Mouse (Mus musculus): ENCODE results near the gene Lpcat4. TPM values are rescaled to one million over a fixed set of nuclear protein-coding genes. Genes with fewer than 3 reads are reported as not detected.
A peak's percentile ranks its signal among the peaks of the same experiment; 100 is the strongest.
"Not testable (repeated sequence)": the region's sequence is repeated elsewhere in the genome, so short reads cannot be mapped to it uniquely, and the experiment has no call there.

Lpcat4 gene
- polyA plus RNA-seq, 1 experiment from 2014 or later: 24.3 TPM

GRCm38 (mm10) chr2:112285031-112285390 lies 45.7 kb downstream of the Lpcat4 start:
- Histone ChIP-seq H3K27ac (ENCODE audit: low read depth, low read length) (no peak overlapping the region), H3K4me1 (ENCODE audit: control insufficient read depth, insufficient read depth, low read length) (no peaks in the 10 kb centered on the region), H3K9me3 (ENCODE audit: control insufficient read depth, low read length) (no peaks in the 10 kb centered on the region), H3K4me3 (ENCODE audit: low read length) (peak overlapping the region; percentile 50), H3K27me3 (ENCODE audit: control insufficient read depth, insufficient read depth, low read length) (no peaks in the 10 kb centered on the region), H3K36me3 (ENCODE audit: control insufficient read depth, insufficient read depth, low read length) (no peaks in the 10 kb centered on the region), H3K4me2 (replicated peaks; ENCODE audit: low read depth, low read length) (peak overlapping the region; percentile 76), H3K9ac (ENCODE audit: low read depth, low read length) (peak overlapping the region; percentile 63; the same call in 1 of the 2 replicates)
- no peak for ATAC-seq (ENCODE audit: low FRiP score, low TSS enrichment)
- 56% methylated on average over 6 of the region's 6 CpGs for WGBS

- not testable (repeated sequence) for H3K4me3 ChIP-seq (ENCODE audit: low read length); H3K4me1 ChIP-seq (ENCODE audit: control insufficient read depth, insufficient read depth, low read length); H3K9me3 ChIP-seq (ENCODE audit: control insufficient read depth, low read length); H3K27me3 ChIP-seq (ENCODE audit: control insufficient read depth, insufficient read depth, low read length); ATAC-seq (ENCODE audit: low FRiP score, low TSS enrichment); H3K4me2 ChIP-seq (replicated peaks; ENCODE audit: low read depth, low read length); H3K9ac ChIP-seq (ENCODE audit: low read depth, low read length); H3K27ac ChIP-seq (ENCODE audit: low read depth, low read length); H3K36me3 ChIP-seq (ENCODE audit: control insufficient read depth, insufficient read depth, low read length)
- 100% methylated on average over 1 of the region's 1 CpGs for WGBS
Observed at GRCm38 (mm10) chr2:112286062-112286461, 46.8 kb downstream of the Lpcat4 start.

GRCm38 (mm10) chr2:112287059-112287458 lies 47.8 kb downstream of the Lpcat4 start:
- WGBS: 74% methylated on average over 4 of the region's 4 CpGs
- no peaks in the 10 kb centered on the region for H3K4me1 ChIP-seq (ENCODE audit: control insufficient read depth, insufficient read depth, low read length)
- H3K4me2 ChIP-seq (replicated peaks; ENCODE audit: low read depth, low read length): no peak overlapping the region
- no peak overlapping the region for H3K27ac ChIP-seq (ENCODE audit: low read depth, low read length)
- H3K9ac ChIP-seq (ENCODE audit: low read depth, low read length): no peak overlapping the region
- ATAC-seq (ENCODE audit: low FRiP score, low TSS enrichment): no peak
- H3K9me3 ChIP-seq (ENCODE audit: control insufficient read depth, low read length): no peaks in the 10 kb centered on the region
- no peaks in the 10 kb centered on the region for H3K27me3 ChIP-seq (ENCODE audit: control insufficient read depth, insufficient read depth, low read length)
- H3K36me3 ChIP-seq (ENCODE audit: control insufficient read depth, insufficient read depth, low read length): no peaks in the 10 kb centered on the region
- no peak overlapping the region for H3K4me3 ChIP-seq (ENCODE audit: low read length)

- H3K9ac ChIP-seq (ENCODE audit: low read depth, low read length): no peak overlapping the region
- H3K27ac ChIP-seq (ENCODE audit: low read depth, low read length): no peak overlapping the region
- H3K36me3 ChIP-seq (ENCODE audit: control insufficient read depth, insufficient read depth, low read length): no peaks in the 10 kb centered on the region
- H3K4me2 ChIP-seq (replicated peaks; ENCODE audit: low read depth, low read length): no peak overlapping the region
- WGBS: 87% methylated on average over 3 of the region's 3 CpGs
- no peak for ATAC-seq (ENCODE audit: low FRiP score, low TSS enrichment)
- H3K4me1 ChIP-seq (ENCODE audit: control insufficient read depth, insufficient read depth, low read length): no peaks in the 10 kb centered on the region
- no peak overlapping the region for H3K4me3 ChIP-seq (ENCODE audit: low read length)
- no peaks in the 10 kb centered on the region for H3K27me3 ChIP-seq (ENCODE audit: control insufficient read depth, insufficient read depth, low read length)
- H3K9me3 ChIP-seq (ENCODE audit: control insufficient read depth, low read length): no peaks in the 10 kb centered on the region
Observed at GRCm38 (mm10) chr2:112289507-112289906, 50.2 kb downstream of the Lpcat4 start.

- Histone ChIP-seq H3K9ac (ENCODE audit: low read depth, low read length) (no peak overlapping the region), H3K4me2 (replicated peaks; ENCODE audit: low read depth, low read length) (no peak overlapping the region), H3K27me3 (ENCODE audit: control insufficient read depth, insufficient read depth, low read length) (no peaks in the 10 kb centered on the region), H3K36me3 (ENCODE audit: control insufficient read depth, insufficient read depth, low read length) (no peaks in the 10 kb centered on the region), H3K4me3 (ENCODE audit: low read length) (no peak overlapping the region), H3K27ac (ENCODE audit: low read depth, low read length) (no peak overlapping the region), H3K4me1 (ENCODE audit: control insufficient read depth, insufficient read depth, low read length) (no peaks in the 10 kb centered on the region), H3K9me3 (ENCODE audit: control insufficient read depth, low read length) (no peaks in the 10 kb centered on the region)
- ATAC-seq (ENCODE audit: low FRiP score, low TSS enrichment): no peak
- WGBS: 91% methylated on average over 2 of the region's 2 CpGs
Observed at GRCm38 (mm10) chr2:112292823-112293222, 53.6 kb downstream of the Lpcat4 start.

GRCm38 (mm10) chr2:112296211-112296610 lies 56.9 kb downstream of the Lpcat4 start:
- no peak overlapping the region for H3K4me3 ChIP-seq (ENCODE audit: low read length)
- H3K9ac ChIP-seq (ENCODE audit: low read depth, low read length): no peak overlapping the region
- H3K27me3 ChIP-seq (ENCODE audit: control insufficient read depth, insufficient read depth, low read length): no peaks in the 10 kb centered on the region
- no peaks in the 10 kb centered on the region for H3K36me3 ChIP-seq (ENCODE audit: control insufficient read depth, insufficient read depth, low read length)
- WGBS: 80% methylated on average over 3 of the region's 3 CpGs
- no peaks in the 10 kb centered on the region for H3K9me3 ChIP-seq (ENCODE audit: control insufficient read depth, low read length)
- H3K27ac ChIP-seq (ENCODE audit: low read depth, low read length): no peak overlapping the region
- no peak overlapping the region for H3K4me2 ChIP-seq (replicated peaks; ENCODE audit: low read depth, low read length)
- no peak for ATAC-seq (ENCODE audit: low FRiP score, low TSS enrichment)
- H3K4me1 ChIP-seq (ENCODE audit: control insufficient read depth, insufficient read depth, low read length): no peaks in the 10 kb centered on the region

Other genes with a start within 250 kb of the Lpcat4 start
- not detected in 2 replicates for gene Olfr1309, start 249.2 kb upstream of the Lpcat4 start, polyA plus RNA-seq (2014; fragmentation: Nextera tagmentation; extraction: Ambion mirVana)
- not detected in 2 replicates for gene Olfr1310, start 226.8 kb upstream of the Lpcat4 start, polyA plus RNA-seq (2014; fragmentation: Nextera tagmentation; extraction: Ambion mirVana)
- gene Olfr1311, start 215.1 kb upstream of the Lpcat4 start, polyA plus RNA-seq (2014; fragmentation: Nextera tagmentation; extraction: Ambion mirVana): not detected in 2 replicates
- not detected in 2 replicates for gene Olfr1312, start 189.2 kb upstream of the Lpcat4 start, polyA plus RNA-seq (2014; fragmentation: Nextera tagmentation; extraction: Ambion mirVana)
- gene Olfr1313, start 161.6 kb upstream of the Lpcat4 start, polyA plus RNA-seq (2014; fragmentation: Nextera tagmentation; extraction: Ambion mirVana): not detected in 2 replicates
- not detected in 2 replicates for gene Olfr1314, start 142.7 kb upstream of the Lpcat4 start, polyA plus RNA-seq (2014; fragmentation: Nextera tagmentation; extraction: Ambion mirVana)
- gene Olfr1315-ps1, start 124.0 kb upstream of the Lpcat4 start, polyA plus RNA-seq (2014; fragmentation: Nextera tagmentation; extraction: Ambion mirVana): not detected in 2 replicates
- gene Olfr1316, start 104.5 kb upstream of the Lpcat4 start, polyA plus RNA-seq (2014; fragmentation: Nextera tagmentation; extraction: Ambion mirVana): not detected in 2 replicates
- not detected in 2 replicates for gene Olfr1317, start 99.1 kb upstream of the Lpcat4 start, polyA plus RNA-seq (2014; fragmentation: Nextera tagmentation; extraction: Ambion mirVana)
- gene Olfr1318, start 85.3 kb upstream of the Lpcat4 start, polyA plus RNA-seq (2014; fragmentation: Nextera tagmentation; extraction: Ambion mirVana): 0.09 TPM in 1 of 2 replicates, not detected in the other
- 0.04 and 0.07 TPM in 2 replicates for gene Nutm1, start 19.8 kb downstream of the Lpcat4 start, polyA plus RNA-seq (2014; fragmentation: Nextera tagmentation; extraction: Ambion mirVana)
- 225 and 322 TPM in 2 replicates for gene Nop10, start 22.5 kb downstream of the Lpcat4 start, polyA plus RNA-seq (2014; fragmentation: Nextera tagmentation; extraction: Ambion mirVana)
- 6.6 and 12.7 TPM in 2 replicates for gene Slc12a6, start 26.4 kb downstream of the Lpcat4 start, polyA plus RNA-seq (2014; fragmentation: Nextera tagmentation; extraction: Ambion mirVana)
- not detected in 2 replicates for gene Gm21985, start 26.8 kb downstream of the Lpcat4 start, polyA plus RNA-seq (2014; fragmentation: Nextera tagmentation; extraction: Ambion mirVana)
- gene Emc4, start 128.6 kb downstream of the Lpcat4 start, polyA plus RNA-seq (2014; fragmentation: Nextera tagmentation; extraction: Ambion mirVana): 123 and 132 TPM in 2 replicates
- 37.4 and 46.5 TPM in 2 replicates for gene Katnbl1, start 139.7 kb downstream of the Lpcat4 start, polyA plus RNA-seq (2014; fragmentation: Nextera tagmentation; extraction: Ambion mirVana)
- 17.2 and 18.2 TPM in 2 replicates for gene Emc7, start 215.5 kb downstream of the Lpcat4 start, polyA plus RNA-seq (2014; fragmentation: Nextera tagmentation; extraction: Ambion mirVana)
- 0.20 and 0.22 TPM in 2 replicates for gene Chrm5, start 241.3 kb downstream of the Lpcat4 start, polyA plus RNA-seq (2014; fragmentation: Nextera tagmentation; extraction: Ambion mirVana)